Mouse (Mus musculus) brain, adult 10 weeks (tissue): ENCODE data around the gene Hecw1. TPM values are rescaled to one million over a fixed set of nuclear protein-coding genes. Genes with fewer than 3 reads are reported as not detected.

Experiments
- polyA plus RNA-seq: library from polyadenylated mRNA; stranded (reverse); fragments of 350-450 nt; fragmentation: Illumina TruSeq; extraction: RNeasy Lipid Tissue Mini Kit (QIAGEN cat#74804); gene quantifications from one replicate; pipeline ENCODE4 v1.2.3, GENCODE M21; 2015; ENCODE audit warnings: low read depth, low replicate concordance

Gene Hecw1
- polyA plus RNA-seq, result 34.2 TPM

DNA sequence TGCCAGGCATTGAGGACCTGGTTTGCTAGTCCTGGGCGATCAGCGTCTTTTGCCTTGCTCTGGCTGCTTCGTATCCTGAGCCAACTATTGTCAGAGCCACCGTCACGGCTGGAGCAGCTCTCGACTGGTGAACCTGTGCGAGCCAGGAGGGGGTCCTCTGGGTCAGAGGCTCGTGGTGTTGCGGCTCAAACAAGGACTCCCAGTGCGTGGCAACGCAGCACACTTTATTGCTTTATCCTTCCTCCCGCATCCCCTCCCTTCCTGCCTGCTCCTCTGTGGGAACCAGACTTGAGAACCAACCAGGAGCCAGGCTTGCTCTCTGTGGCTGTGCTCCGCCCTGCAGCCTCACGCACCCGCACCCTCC, at the start of gene Hecw1:
Hecw1 (minus strand) TSS at position 323 of the 364 bp plus-strand sequence.

Other genes with a start within 250 kb of the Hecw1 start
- gene Mrpl32, start 89.9 kb upstream of the Hecw1 start, polyA plus RNA-seq, result 54.0 TPM
- gene Psma2, start 90.0 kb upstream of the Hecw1 start, polyA plus RNA-seq, result 128 TPM
- 28.3 TPM for gene AW209491, start 106.9 kb upstream of the Hecw1 start, polyA plus RNA-seq